Mouse (Mus musculus) hindbrain, embryonic 14.5 days (tissue): ENCODE results near the gene Gm21173. TPM values are rescaled to one million over a fixed set of nuclear protein-coding genes. Genes with fewer than 3 reads are reported as not detected.
"Not testable (repeated sequence)": the region's sequence is repeated elsewhere in the genome, so short reads cannot be mapped to it uniquely, and the experiment has no call there.

ENCODE experiments used
- ATAC-seq: fragments of 200-750 bp; cut with Nextera tagmentation; 2 replicates; pipeline ENCODE4 v1.8.0; 2017; ENCODE audit warnings: moderate number of reproducible peaks, mild to moderate bottlenecking, moderate TSS enrichment, moderate library complexity; ENCODE audit not compliant: low FRiP score
- DNase-seq: peaks from one replicate; pipeline ENCODE4 v3.0.0-alpha.2; 2015; ENCODE audit warnings: low spot score
- H3K27ac ChIP-seq: fragments of 300-500 bp; sonication (generic); 2 replicates; pipeline ENCODE4 v1.5.1; 2014; ENCODE audit warnings: mild to moderate bottlenecking, moderate library complexity
- H3K27me3 ChIP-seq: fragments of 300-500 bp; sonication (generic); 2 replicates; pipeline ENCODE4 v1.6.1; 2014; ENCODE audit warnings: mild to moderate bottlenecking, low read length, mixed read lengths; ENCODE audit not compliant: control insufficient read depth, insufficient read depth
- H3K36me3 ChIP-seq: fragments of 300-500 bp; sonication (generic); replicated peaks from 2 replicates; pipeline ENCODE4 v1.6.1; 2014; ENCODE audit not compliant: control insufficient read depth, insufficient read depth
- H3K4me1 ChIP-seq: fragments of 300-500 bp; sonication (generic); replicated peaks from 2 replicates; pipeline ENCODE4 v1.6.1; 2014; ENCODE audit warnings: antibody characterized with exemption, low read length, mixed read lengths; ENCODE audit not compliant: control insufficient read depth, insufficient read depth
- H3K4me2 ChIP-seq: fragments of 300-500 bp; sonication (generic); replicated peaks from 2 replicates; pipeline ENCODE4 v1.6.1; 2014; ENCODE audit warnings: mild to moderate bottlenecking, moderate library complexity
- H3K4me3 ChIP-seq: fragments of 300-500 bp; sonication (generic); replicated peaks from 2 replicates; pipeline ENCODE4 v1.5.1; 2014; ENCODE audit warnings: mild to moderate bottlenecking, low read length
- H3K9ac ChIP-seq: fragments of 300-500 bp; sonication (generic); 2 replicates; pipeline ENCODE4 v1.6.1; 2014
- H3K9me3 ChIP-seq: fragments of 300-500 bp; sonication (generic); 2 replicates; pipeline ENCODE4 v1.6.1; 2016; ENCODE audit warnings: low read length; ENCODE audit not compliant: control insufficient read depth
- WGBS: fragments of 180-500 bp; shearing (Covaris S2); extraction: QIAGEN DNeasy Blood & Tissue Kit; methylation state at CpG from one replicate; pipeline ENCODE4 v1.1.7; 2014; 5-methylcytosine and 5-hydroxymethylcytosine counted together
- polyA plus RNA-seq: library from polyadenylated mRNA; unstranded; fragments of >200 nt; fragmentation: Nextera tagmentation; extraction: Ambion mirVana; gene quantifications from 2 replicates; pipeline ENCODE4 v1.2.1, GENCODE M21; 2014

The Gm21173 gene
- not detected in 2 replicates for polyA plus RNA-seq

- not testable (repeated sequence) for DNase-seq, H3K27me3 ChIP-seq, H3K4me1 ChIP-seq, H3K9me3 ChIP-seq, H3K27ac ChIP-seq, H3K9ac ChIP-seq, H3K36me3 ChIP-seq, ATAC-seq, H3K4me3 ChIP-seq, H3K4me2 ChIP-seq
- no CpG with 5 or more reads among the region's 5 CpGs for WGBS
Observed at GRCm38 (mm10) chrY:76761300-76761699, at the start of gene Gm21173. Gene Gm21173 (plus strand): TSS chrY:76761600.
